Mouse (Mus musculus) midbrain, embryonic 12.5 days (tissue): ENCODE results near the gene Icmt. TPM values are rescaled to one million over a fixed set of nuclear protein-coding genes. Genes with fewer than 3 reads are reported as not detected.

Experiments
- ATAC-seq: fragments of 200-750 bp; cut with Nextera tagmentation; 2 replicates; pipeline ENCODE4 v1.8.0; 2017; ENCODE audit warnings: low read depth, moderate TSS enrichment, moderate library complexity; ENCODE audit not compliant: low FRiP score
- H3K27ac ChIP-seq: fragments of 300-500 bp; sonication (generic); replicated peaks from 2 replicates; pipeline ENCODE4 v1.5.1; 2016; ENCODE audit warnings: mild to moderate bottlenecking
- H3K27me3 ChIP-seq: fragments of 300-500 bp; sonication (generic); 2 replicates; pipeline ENCODE4 v1.6.1; 2016; ENCODE audit warnings: mild to moderate bottlenecking
- H3K36me3 ChIP-seq: fragments of 300-500 bp; sonication (generic); 2 replicates; pipeline ENCODE4 v1.6.1; 2016
- H3K4me1 ChIP-seq: fragments of 300-500 bp; sonication (generic); 2 replicates; pipeline ENCODE4 v1.6.1; 2016
- H3K4me2 ChIP-seq: fragments of 300-500 bp; sonication (generic); replicated peaks from 2 replicates; pipeline ENCODE4 v1.6.1; 2016; ENCODE audit warnings: mild to moderate bottlenecking, moderate library complexity
- H3K4me3 ChIP-seq: fragments of 300-500 bp; sonication (generic); 2 replicates; pipeline ENCODE4 v1.5.1; 2016; ENCODE audit warnings: mild to moderate bottlenecking
- H3K9ac ChIP-seq: fragments of 300-500 bp; sonication (generic); replicated peaks from 2 replicates; pipeline ENCODE4 v1.6.1; 2016; ENCODE audit warnings: mild to moderate bottlenecking, moderate library complexity
- H3K9me3 ChIP-seq: fragments of 300-500 bp; sonication (generic); 2 replicates; pipeline ENCODE4 v1.6.1; 2016; ENCODE audit warnings: mild to moderate bottlenecking
- WGBS: fragments of 180-500 bp; shearing (Covaris S2); methylation state at CpG from one replicate; pipeline ENCODE4 v1.1.7; 2016; 5-methylcytosine and 5-hydroxymethylcytosine counted together
- polyA plus RNA-seq: library from polyadenylated mRNA; unstranded; fragments of >200 nt; fragmentation: Nextera tagmentation; extraction: Ambion mirVana; gene quantifications from 2 replicates; pipeline ENCODE4 v1.2.1, GENCODE M21; 2016

The Icmt gene
- polyA plus RNA-seq, 1 experiment from 2014 or later, result 22.6 TPM

DNA sequence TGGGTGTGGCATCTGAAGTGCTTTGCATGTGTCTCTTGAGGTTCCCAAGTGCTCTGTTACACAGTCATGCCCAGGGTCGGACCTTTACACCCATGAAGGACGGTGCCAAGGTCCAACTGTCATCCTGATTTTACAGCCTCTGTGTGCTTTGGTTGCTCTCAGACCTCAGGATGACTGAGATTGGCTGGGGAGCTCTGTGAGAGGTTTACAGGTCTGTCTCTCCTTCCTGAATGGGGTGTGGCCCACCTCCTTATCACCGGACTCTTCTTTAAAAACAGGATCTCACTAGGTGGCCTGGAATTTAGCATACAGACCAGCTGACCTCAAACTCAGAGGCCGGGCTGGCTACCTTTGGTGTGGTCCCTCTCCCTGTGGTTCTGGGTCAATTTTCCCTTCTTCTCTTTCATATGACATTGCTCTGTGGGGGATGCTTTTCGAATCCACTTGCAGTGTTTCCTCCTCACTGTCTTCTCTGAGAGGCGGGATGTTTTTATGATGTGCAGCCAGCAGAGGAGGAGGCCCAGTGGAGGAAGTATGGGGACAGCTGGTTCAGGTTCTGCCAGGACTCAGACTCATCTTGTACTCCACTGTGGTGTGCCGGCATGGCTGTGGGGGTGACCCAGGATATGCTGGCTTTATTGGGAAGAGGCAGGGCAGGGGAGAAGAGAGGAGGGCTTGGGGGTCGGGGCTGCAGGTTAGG is 53.8 kb downstream of the Icmt start:
- H3K27me3 ChIP-seq, result peaks cover 65% of the 10 kb centered on the region
- 0 out of 2 replicates have a peak overlapping the region, but pooled peaks have one; percentile 18 for H3K4me2 ChIP-seq

DNA sequence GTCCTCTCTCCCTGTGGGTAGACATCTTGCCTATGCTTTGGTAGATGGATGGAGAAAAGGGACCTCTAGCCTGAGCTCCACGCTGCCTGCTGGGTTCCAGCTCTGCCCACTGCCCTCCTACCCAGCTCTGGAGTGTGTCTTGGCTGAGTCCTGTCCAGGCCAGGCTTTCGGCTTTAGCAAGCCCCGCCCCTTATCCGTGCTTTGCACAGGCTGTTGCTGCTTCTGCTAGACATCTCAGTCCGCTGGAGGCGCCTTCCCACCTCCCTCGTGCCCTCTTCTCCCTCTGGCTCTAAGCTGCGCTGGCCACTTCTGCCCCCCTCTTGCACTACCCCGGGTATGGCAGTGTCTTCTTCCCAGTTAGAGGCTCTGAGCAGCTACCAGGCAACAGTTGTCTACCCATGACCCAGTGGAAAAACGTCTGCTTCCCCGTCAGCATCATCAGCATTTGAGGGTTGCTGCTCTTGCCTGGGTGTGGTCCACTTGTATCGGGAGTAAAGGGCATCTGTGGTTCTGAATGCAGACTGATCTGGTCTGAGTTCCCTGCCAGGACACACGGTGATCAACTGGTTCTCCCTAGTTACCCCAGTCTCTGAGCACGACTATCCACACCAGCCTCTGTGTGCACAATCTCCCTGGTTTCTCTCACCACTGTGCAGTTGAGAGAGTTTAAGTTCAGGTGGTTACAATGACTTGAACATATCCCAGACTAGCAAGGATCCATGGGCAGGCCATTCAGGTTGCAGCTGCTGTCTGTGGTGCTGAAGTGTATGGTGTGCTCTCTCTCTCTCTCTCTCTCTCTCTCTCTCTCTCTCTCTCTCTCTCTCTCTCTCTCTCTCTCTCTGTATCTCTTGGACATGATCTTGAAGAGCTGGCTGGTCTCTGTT is 54.6 kb downstream of the Icmt start:
- WGBS, result 8% methylated on average over 14 of the region's 14 CpGs
- H3K9me3 ChIP-seq, result no peaks in the 10 kb centered on the region
- H3K4me3 ChIP-seq, result no peak overlapping the region
- peaks cover 62% of the 10 kb centered on the region for H3K27me3 ChIP-seq
- H3K36me3 ChIP-seq, result no peaks in the 10 kb centered on the region
- H3K4me2 ChIP-seq, result 0 out of 2 replicates have a peak overlapping the region, but pooled peaks have one; percentile 18
- no peak overlapping the region for H3K9ac ChIP-seq
- ATAC-seq, result 0 out of 2 replicates have a peak, but pooled peaks have one; percentile 20
- H3K27ac ChIP-seq, result no peak overlapping the region
- H3K4me1 ChIP-seq, result peaks cover 32% of the 10 kb centered on the region

More for the DNA sequence above, 53.8 kb downstream of the Icmt start:
- H3K36me3 ChIP-seq, result no peaks in the 10 kb centered on the region
- 0 out of 2 replicates have a peak overlapping the region, but pooled peaks have one; percentile 31 for H3K9ac ChIP-seq
- H3K4me1 ChIP-seq, result peaks cover 32% of the 10 kb centered on the region
- no peak overlapping the region for H3K27ac ChIP-seq
- ATAC-seq, result no peak
- no peak overlapping the region for H3K4me3 ChIP-seq
- 41% methylated on average over 8 of the region's 8 CpGs for WGBS
- no peaks in the 10 kb centered on the region for H3K9me3 ChIP-seq

DNA sequence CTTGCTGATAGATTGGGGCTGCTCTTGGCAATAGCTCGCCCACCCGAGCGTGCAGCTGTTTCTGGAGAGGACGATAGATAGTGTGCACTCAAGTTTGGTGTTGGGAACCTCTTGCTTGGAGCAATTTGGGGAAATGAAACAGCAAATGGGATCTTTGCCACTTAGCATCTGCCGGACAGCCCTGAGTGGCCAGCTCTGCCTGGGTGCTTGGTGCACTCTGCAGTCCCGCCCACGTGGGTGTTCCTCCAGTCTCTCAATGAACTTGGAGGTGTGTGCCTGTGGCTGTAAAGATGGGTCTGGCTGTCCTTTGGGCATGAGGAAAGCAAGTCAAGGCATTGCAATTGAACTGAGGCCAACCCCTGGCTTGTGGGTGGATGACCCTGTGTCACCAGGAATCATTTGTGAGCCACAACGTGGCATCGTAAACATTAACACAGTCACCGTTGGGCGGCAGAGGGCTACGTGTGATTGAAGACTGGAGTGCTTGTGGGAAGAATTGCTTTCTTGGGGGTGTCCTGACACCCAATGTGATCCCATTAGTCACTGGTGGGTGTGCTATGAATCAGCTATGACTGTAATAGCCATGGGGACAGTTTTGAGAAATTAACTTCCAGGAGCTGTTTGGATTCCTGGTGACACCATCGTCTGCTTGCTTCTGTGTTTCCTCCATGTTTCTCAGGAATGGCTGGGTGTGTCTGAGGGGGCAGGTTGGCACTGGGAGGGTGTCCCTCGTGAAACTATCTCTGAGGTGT is 57.0 kb downstream of the Icmt start:
- no peaks in the 10 kb centered on the region for H3K36me3 ChIP-seq
- no peak overlapping the region for H3K4me3 ChIP-seq
- H3K9me3 ChIP-seq, result no peaks in the 10 kb centered on the region
- peaks cover 54% of the 10 kb centered on the region for H3K27me3 ChIP-seq
- WGBS, result 82% methylated on average over 14 of the region's 14 CpGs
- no peak overlapping the region for H3K27ac ChIP-seq
- H3K9ac ChIP-seq, result no peak overlapping the region
- no peak overlapping the region for H3K4me2 ChIP-seq
- H3K4me1 ChIP-seq, result peaks cover 29% of the 10 kb centered on the region
- ATAC-seq, result no peak

GRCm38 (mm10) chr4:152355672-152356071 is 58.6 kb downstream of the Icmt start:
- Histone ChIP-seq H3K9ac (no peak overlapping the region), H3K4me1 (peaks cover 22% of the 10 kb centered on the region), H3K9me3 (no peaks in the 10 kb centered on the region), H3K27me3 (peaks cover 55% of the 10 kb centered on the region), H3K36me3 (no peaks in the 10 kb centered on the region), H3K4me2 (no peak overlapping the region), H3K4me3 (no peak overlapping the region), H3K27ac (no peak overlapping the region)
- WGBS, result 78% methylated on average over 7 of the region's 7 CpGs
- ATAC-seq, result no peak

Other genes with a start within 250 kb of the Icmt start
- 9.4 and 9.9 TPM in 2 replicates for gene Plekhg5, start 224.7 kb upstream of the Icmt start, polyA plus RNA-seq
- 0.73 and 0.83 TPM in 2 replicates for gene Tnfrsf25, start 181.3 kb upstream of the Icmt start, polyA plus RNA-seq
- gene Espn, start 144.9 kb upstream of the Icmt start, polyA plus RNA-seq, result 0.26 TPM in 1 of 2 replicates, not detected in the other
- 0.47 and 0.60 TPM in 2 replicates for gene Hes2, start 138.4 kb upstream of the Icmt start, polyA plus RNA-seq
- gene Acot7, start 119.1 kb upstream of the Icmt start, polyA plus RNA-seq, result 104 and 105 TPM in 2 replicates
- gene Gpr153, start 23.0 kb upstream of the Icmt start, polyA plus RNA-seq, result 12.3 and 15.4 TPM in 2 replicates
- gene Hes3, start 5.6 kb upstream of the Icmt start, polyA plus RNA-seq, result 4.0 and 5.2 TPM in 2 replicates
- 2.7 and 2.8 TPM in 2 replicates for gene Rnf207, start 21.8 kb downstream of the Icmt start, polyA plus RNA-seq
- gene Rpl22, start 28.5 kb downstream of the Icmt start, polyA plus RNA-seq, result 264 and 283 TPM in 2 replicates
- gene Chd5, start 41.4 kb downstream of the Icmt start, polyA plus RNA-seq, result 3.5 and 4.9 TPM in 2 replicates
- gene Nphp4, start 179.5 kb downstream of the Icmt start, polyA plus RNA-seq, result 7.9 and 8.1 TPM in 2 replicates
- gene Kcnab2, start 180.6 kb downstream of the Icmt start, polyA plus RNA-seq, result 19.7 and 24.5 TPM in 2 replicates